Mouse (Mus musculus): ENCODE measurements around the gene Wdr82.

- peak; percentile 22 for TF ChIP-seq CTCF (IDR thresholded peaks at IDR 0.05; ENCODE audit: control insufficient read depth, insufficient read depth, insufficient read length)
- TF ChIP-seq MYOD1 (IDR thresholded peaks at IDR 0.05; ENCODE audit: control insufficient read depth, insufficient read length, low read depth) = no peak
These were observed 14.3 kb upstream of the Wdr82 start for GRCm38 (mm10) chr9:106156419-106156818.
